Mouse (Mus musculus) cortical plate, adult 2 months (tissue): Measurements from ENCODE around the gene Rdh7. TPM values are rescaled to one million over a fixed set of nuclear protein-coding genes. Genes with fewer than 3 reads are reported as not detected.
"Not testable (repeated sequence)": the region's sequence is repeated elsewhere in the genome, so short reads cannot be mapped to it uniquely, and the experiment has no call there.

Experiments used
- H3K27ac ChIP-seq: fragments of 200-500 bp; 2 replicates; pipeline ENCODE4 v1.5.1; 2012; ENCODE audit warnings: low read length, control low read depth, inconsistent platforms; ENCODE audit not compliant: insufficient read depth
- H3K4me1 ChIP-seq: fragments of 200-500 bp; 2 replicates; pipeline ENCODE4 v1.6.1; 2011; ENCODE audit warnings: low read length; ENCODE audit not compliant: control insufficient read depth, insufficient read depth
- H3K4me3 ChIP-seq: fragments of 200-500 bp; 2 replicates; pipeline ENCODE4 v1.5.1; 2011; ENCODE audit warnings: mild to moderate bottlenecking, low read length, control low read depth; ENCODE audit not compliant: insufficient read depth
- CTCF ChIP-seq: fragments of 200-500 bp; IDR thresholded peaks from 2 replicates; pipeline ENCODE4 v1.5.1; 2011; ENCODE audit warnings: mild to moderate bottlenecking, control low read depth, low read length; ENCODE audit not compliant: insufficient read depth; ENCODE audit errors: extremely low read depth
- POLR2A ChIP-seq: fragments of 200-500 bp; IDR thresholded peaks from 2 replicates; pipeline ENCODE4 v1.6.1; 2011; ENCODE audit warnings: mild to moderate bottlenecking, low read length, control low read depth; ENCODE audit not compliant: insufficient read depth; ENCODE audit errors: extremely low read depth
- polyA plus RNA-seq: library from polyadenylated mRNA; depleted of rRNA; stranded (reverse); fragments of >200 nt; gene quantifications from 2 replicates; pipeline ENCODE4 v1.2.3, GENCODE M21; 2012

Rdh7 gene
- polyA plus RNA-seq, 1 experiment, result not detected

DNA sequence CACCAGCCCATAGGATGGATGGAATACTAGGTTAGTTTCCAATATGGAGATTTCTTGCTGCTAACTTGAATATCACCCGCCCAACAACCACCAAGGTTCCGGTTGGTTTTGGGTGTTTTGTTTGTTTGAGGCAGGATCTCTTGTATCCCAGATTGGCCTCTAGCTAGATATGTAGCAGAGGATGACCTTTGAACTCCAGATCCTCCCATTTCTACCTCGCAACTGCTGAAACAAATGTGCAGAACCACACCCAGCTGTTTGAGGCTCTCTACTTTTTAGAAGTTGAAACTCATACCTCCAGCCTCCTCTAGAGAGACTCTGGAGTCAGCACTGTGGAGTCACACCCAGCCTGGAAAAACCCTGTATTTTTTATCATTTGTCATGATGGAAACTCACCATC is 8.9 kb upstream of the Rdh7 start:
- TF ChIP-seq CTCF (no peak), POLR2A (no peak)
- H3K27ac ChIP-seq, result no peak overlapping the region
- no peak overlapping the region for H3K4me3 ChIP-seq
- H3K4me1 ChIP-seq, result no peaks in the 10 kb centered on the region

DNA sequence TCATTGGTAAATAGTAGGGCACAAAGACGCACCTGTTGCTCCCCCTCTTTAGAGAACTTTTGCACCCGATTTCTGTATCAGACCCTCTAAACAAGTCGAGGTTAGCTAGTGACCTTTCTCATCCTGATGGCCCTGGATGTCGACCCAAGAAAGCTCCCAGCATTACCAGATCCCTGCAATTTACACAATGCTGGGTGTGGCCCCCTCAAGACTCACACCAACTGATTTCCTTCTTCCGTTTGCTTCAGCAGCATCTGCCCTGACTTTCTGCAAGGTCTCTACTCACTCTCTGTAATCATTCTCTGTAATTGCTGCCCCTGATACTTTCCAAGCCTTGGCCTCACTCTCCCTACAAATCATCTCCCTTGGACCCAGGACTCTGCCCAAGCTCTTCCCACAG is 8.1 kb upstream of the Rdh7 start:
- H3K27ac ChIP-seq, result no peak overlapping the region

DNA sequence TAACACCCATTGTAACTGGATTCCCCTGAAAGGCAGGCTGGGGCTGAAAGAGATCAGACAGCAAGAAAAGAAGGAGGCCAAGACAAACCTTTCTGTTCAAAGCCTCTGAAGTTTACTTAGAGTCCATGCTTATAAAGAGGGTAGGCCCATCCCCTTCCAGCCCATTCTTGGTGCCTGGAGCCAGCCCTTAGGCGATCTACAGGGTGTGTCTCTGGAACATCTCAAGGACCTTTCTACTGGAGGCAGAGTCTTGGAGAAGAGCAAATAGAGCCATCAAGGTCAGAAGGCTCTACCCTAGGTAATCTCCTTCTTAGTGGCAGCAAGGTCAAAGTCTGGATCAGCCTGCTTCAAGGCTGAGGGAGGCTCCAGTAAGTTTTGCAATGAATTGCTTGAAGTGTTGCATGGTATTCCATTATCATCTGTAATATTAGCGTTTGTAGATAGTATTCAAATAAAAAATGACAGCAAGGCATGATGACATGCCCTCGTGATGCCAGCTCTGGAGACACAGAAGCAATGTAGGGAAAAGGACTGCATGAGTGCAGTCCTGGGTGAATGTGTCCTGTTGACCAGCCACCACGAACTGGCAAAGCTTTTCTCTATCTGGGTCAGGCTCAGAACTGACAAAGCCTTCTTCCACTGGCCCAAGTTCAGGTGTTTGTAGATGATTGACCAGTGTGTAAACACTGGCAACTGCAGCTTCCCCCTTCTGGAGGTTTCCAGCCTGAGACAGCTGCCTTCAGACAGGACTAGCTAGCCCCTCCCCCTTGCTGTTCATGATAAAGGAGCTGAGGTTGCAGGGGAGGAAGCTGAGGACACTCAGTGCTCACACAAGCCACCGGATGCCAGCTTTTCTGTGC is 4.8 kb upstream of the Rdh7 start:
- not testable (repeated sequence) for H3K4me3 ChIP-seq, H3K4me1 ChIP-seq, H3K27ac ChIP-seq

More for the DNA sequence above, 8.1 kb upstream of the Rdh7 start:
- no peaks in the 10 kb centered on the region for H3K4me1 ChIP-seq
- no peak for TF ChIP-seq POLR2A
- no peak for TF ChIP-seq CTCF
- no peak overlapping the region for H3K4me3 ChIP-seq

DNA sequence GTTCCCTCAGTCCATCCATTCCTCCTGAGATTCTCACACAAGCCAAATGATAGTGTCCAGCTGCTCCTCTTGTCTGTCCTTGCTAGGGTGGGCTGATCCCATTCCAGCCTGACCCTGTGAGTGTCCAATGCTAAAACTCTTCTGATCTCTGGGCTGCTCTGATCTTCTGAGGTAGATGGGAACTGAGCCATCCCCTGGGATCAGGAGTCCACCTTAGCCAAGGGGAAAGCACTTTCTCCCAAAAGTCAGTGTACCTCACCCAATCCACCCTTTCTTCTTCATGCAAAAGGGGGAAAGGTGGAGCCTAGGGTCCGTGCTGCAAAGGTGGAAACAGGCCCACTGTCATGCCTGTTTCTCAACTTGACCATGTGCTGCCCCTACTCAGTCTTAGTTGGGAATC is 2.9 kb upstream of the Rdh7 start:
- Histone ChIP-seq H3K27ac (no peak overlapping the region), H3K4me1 (no peaks in the 10 kb centered on the region), H3K4me3 (no peak overlapping the region)
- no peak for TF ChIP-seq CTCF
- no peak for TF ChIP-seq POLR2A

DNA sequence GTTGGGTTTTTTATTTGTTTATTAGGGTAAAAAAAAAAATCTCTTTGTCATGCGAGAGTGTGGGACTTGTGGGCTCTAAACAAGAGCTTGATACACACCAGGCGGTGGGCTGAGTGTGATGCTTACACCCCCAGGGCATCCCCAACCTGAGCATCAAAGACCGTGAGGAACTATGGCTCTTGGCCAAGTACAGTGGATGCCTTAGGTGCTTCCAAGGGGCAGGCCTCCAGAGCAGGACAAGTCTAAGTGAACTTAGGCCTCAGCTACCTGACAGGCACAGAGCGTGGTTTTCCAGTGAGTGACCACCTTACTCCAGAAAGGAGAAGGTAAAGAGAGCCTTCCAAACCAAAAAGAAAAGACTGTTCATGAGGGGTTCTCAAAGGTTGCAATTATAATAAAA is 1.6 kb downstream of the Rdh7 start:
- no peak for TF ChIP-seq POLR2A
- TF ChIP-seq CTCF, result no peak
- Histone ChIP-seq H3K4me3 (no peak overlapping the region), H3K27ac (no peak overlapping the region), H3K4me1 (no peaks in the 10 kb centered on the region)

DNA sequence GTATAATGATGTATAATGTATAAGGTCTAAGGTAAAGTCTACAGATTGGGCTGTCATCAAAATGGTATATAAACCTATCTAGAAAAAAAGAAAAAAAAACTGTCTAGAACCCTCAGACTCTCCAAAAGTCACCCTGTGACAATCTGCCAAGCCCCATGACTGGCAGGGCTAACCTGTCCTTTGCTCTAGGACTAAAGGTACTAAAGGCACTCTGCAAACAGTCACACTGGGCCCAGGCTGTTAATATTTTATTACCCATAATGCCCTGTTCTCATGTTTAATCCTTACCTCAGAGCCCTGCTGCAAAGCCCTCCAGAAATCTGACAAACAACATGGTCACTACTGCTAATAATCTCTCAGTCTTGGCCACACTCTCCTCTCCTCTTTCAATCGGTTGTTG is 2.1 kb downstream of the Rdh7 start:
- no peaks in the 10 kb centered on the region for H3K4me1 ChIP-seq
- H3K27ac ChIP-seq, result no peak overlapping the region
- no peak for TF ChIP-seq CTCF
- no peak for TF ChIP-seq POLR2A
- H3K4me3 ChIP-seq, result no peak overlapping the region

DNA sequence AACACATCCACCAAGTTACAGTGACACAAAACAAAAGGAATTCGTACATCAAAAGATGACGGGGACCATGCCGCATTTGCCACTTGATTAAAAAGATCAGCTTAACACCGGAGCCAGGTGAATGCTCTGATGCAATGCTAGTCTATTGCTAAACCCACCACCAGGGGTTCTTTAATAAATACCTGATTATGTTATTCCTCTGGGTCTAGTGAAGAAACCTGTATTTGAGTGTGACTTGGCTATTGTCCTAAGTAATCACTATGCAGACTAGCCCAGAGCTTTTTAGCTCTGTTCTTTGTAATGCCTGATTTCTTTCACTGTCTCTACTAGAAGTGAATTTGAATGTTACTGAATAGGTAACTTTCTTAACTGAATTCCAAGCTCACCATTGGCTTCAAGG is 7.6 kb downstream of the Rdh7 start:
- no peaks in the 10 kb centered on the region for H3K4me1 ChIP-seq
- H3K4me3 ChIP-seq, result no peak overlapping the region
- TF ChIP-seq CTCF, result no peak
- no peak overlapping the region for H3K27ac ChIP-seq

DNA sequence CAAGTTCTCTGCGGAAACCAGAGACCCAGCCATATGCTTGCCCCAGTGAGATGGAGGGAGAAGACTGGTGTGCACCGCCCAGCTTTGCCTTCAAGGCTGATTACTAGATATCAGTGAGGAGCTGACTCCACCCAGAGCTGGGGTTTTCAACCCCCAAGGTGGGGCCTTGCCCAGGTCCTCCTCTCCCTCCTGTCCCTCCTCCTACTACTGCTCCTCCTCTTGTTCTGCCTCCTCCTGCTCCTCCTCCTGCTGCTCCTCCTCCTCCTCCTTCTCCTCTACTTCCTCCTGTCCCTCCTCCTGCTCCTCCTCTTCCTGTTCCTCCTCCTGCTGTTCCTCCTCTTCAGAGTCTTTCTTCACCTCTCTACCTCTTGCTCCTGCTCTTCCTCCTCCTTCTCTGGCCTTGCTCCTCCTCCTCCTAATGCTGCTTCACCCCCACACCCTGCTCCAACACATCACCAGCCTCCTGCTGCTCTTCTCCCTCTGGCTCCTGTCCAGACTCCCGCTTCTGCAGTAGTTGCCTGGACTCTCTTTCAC is 9.4 kb downstream of the Rdh7 start:
- TF ChIP-seq POLR2A (no peak), CTCF (no peak)

DNA sequence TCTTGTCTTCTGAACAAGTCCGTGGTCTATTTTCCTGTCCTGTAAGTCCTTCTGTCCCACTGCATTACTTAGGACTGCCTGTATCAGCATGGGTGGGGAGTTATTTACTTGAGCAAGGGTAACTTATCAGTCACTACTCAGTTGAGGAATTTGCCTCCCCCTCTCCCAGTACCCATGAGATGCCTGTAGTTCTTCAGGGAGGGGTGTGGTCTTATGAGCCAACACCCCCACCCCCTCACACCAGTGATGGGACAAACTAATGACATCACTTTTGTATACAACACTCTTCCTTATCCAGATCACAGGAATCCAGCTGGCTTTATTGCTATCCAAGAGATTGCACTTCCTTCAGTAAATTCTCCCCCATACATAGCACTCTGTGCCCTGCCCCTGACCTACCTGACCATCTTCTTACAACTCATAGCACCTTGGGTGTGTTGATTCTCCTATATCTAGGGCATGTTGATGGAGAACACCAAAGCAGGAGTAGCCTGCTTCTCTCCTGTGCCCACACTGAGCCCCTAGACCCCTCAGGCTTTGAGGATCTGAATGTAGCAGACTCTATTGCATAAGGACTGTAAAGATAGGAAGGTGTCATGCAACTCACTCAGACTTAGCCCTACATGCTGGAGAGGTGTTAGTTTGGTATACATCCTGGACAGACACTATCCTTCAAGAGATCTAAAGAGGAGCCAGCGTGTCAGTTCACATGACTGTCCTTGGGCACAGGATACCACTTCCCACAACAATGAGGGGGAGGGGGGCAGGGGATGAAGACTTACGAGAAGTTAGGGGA is 10.2 kb downstream of the Rdh7 start:
- Histone ChIP-seq H3K4me3 (no peak overlapping the region), H3K27ac (no peak overlapping the region), H3K4me1 (no peaks in the 10 kb centered on the region)
- TF ChIP-seq POLR2A, result no peak
- no peak for TF ChIP-seq CTCF

More for the DNA sequence above, 9.4 kb downstream of the Rdh7 start:
- no peaks in the 10 kb centered on the region for H3K4me1 ChIP-seq
- H3K27ac ChIP-seq, result no peak overlapping the region
- H3K4me3 ChIP-seq, result no peak overlapping the region

DNA sequence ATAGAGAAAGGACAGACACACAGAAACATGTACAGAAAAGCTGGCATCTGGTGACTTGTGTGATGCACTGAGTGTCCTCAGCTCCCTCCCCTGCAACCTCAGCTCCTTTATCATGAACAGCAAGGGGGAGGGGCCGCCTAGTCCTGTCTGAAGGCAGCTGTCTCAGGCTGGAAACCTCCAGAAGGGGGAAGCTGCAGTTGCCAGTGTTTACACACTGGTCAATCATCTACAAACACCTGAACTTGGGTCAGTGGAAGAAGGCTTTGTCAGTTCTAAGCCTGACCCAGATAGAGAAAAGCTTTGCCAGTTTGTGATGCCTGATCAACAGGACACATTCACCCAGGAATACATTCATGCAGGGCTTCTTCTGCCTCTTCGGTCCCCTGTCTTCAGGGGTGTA is 10.9 kb downstream of the Rdh7 start:
- Histone ChIP-seq H3K4me1 (no peaks in the 10 kb centered on the region), H3K4me3 (no peak overlapping the region), H3K27ac (no peak overlapping the region)
- TF ChIP-seq CTCF (no peak), POLR2A (no peak)
